Comparison of ENCODE assay signal across 10 mouse cellular contexts in the genomic region with DNA sequence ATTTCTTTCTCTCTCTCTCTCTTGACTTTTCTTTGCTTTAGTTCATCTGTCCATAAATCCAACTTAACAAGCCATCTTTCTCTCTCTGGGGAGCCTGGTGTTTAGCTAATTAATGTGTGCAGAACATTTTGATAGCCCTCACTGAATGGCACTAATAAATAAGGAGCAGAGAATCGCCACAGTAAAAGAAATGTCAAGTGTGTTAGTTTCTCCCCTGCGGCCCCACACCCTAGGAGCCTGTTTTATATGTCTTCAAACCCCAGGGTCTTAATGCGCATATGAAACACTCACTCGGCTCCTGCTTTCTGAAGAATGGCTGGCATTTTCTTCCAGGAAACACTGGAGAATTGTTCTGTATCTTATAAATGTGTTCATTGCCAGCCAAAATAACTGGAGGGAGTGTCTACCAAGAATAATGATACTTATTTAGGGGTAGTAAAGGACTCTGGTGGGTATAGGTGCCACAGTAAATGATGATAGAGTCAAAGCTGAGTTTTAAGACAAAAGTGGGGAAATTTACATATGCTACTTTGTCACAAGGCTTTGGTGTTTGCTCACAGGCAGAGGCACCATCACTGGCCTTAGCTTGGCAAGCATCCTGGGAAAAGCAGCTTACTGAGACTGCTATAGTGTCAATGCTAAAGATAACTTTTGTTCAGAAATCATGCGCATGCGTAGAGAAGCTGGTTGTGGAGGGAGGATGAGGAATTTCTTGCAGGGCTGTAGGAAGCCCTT.
DNase-seq lines count a peak whose midpoint lies in the region; ATAC-seq lines count a peak whose summit lies in the region.
"Had no signal": no experiment of that assay in that cellular context is flagged by ENCODE, and none has a peak within 500 bp of the region (broad histone marks: within the 10 kb centered on the region; RNA-seq: fewer than 3 reads in every experiment).

No protein-coding gene starts in this region.

- H3K4me3 ChIP-seq in embryonic facial prominence, embryonic 12.5 days: no peak overlapping the region
- H3K4me3 ChIP-seq in embryonic facial prominence, embryonic 10.5 days: no peak overlapping the region
- H3K4me3 ChIP-seq in limb, embryonic 10.5 days: no peak overlapping the region
- no peak overlapping the region for H3K4me3 ChIP-seq in neural tube, embryonic 15.5 days (replicated peaks)

- H3K27ac ChIP-seq in embryonic facial prominence, embryonic 12.5 days: peak overlapping the region; percentile 36; the same call in 1 of the 2 replicates
- H3K27ac ChIP-seq in embryonic facial prominence, embryonic 10.5 days (replicated peaks): no peak overlapping the region
- H3K27ac ChIP-seq in limb, embryonic 10.5 days: peak overlapping the region; percentile 66
- H3K27ac ChIP-seq in neural tube, embryonic 15.5 days (replicated peaks): peak overlapping the region; percentile 68

- no peak overlapping the region for H3K9ac ChIP-seq in embryonic facial prominence, embryonic 12.5 days
- no peak overlapping the region for H3K9ac ChIP-seq in neural tube, embryonic 15.5 days (replicated peaks)

- no peaks in the 10 kb centered on the region for H3K4me1 ChIP-seq in embryonic facial prominence, embryonic 12.5 days
- no peaks in the 10 kb centered on the region for H3K4me1 ChIP-seq in embryonic facial prominence, embryonic 10.5 days
- peaks cover 17% of the 10 kb centered on the region for H3K4me1 ChIP-seq in limb, embryonic 10.5 days
- peaks cover 8% of the 10 kb centered on the region for H3K4me1 ChIP-seq in neural tube, embryonic 15.5 days

- no peaks in the 10 kb centered on the region for H3K9me3 ChIP-seq in embryonic facial prominence, embryonic 12.5 days
- no peaks in the 10 kb centered on the region for H3K9me3 ChIP-seq in embryonic facial prominence, embryonic 10.5 days
- no peaks in the 10 kb centered on the region for H3K9me3 ChIP-seq in limb, embryonic 10.5 days (replicated peaks)
- no peaks in the 10 kb centered on the region for H3K9me3 ChIP-seq in neural tube, embryonic 15.5 days (replicated peaks)

- no peak for ATAC-seq in embryonic facial prominence, embryonic 12.5 days (ENCODE audit: insufficient number of reproducible peaks, insufficient read depth, low FRiP score, low TSS enrichment)
- ATAC-seq in neural tube, embryonic 15.5 days (ENCODE audit: low FRiP score): peak; percentile 89

- no peak for DNase-seq in embryonic facial prominence, embryonic 10.5 days (ENCODE audit: low spot score)
- peak; percentile 32 for DNase-seq in right cerebral cortex, adult 18-20 months
- DNase-seq in right cerebral cortex, postnatal 36 days (ENCODE audit: low spot score in 2 of 2): no peak
- peak; percentile 49 for DNase-seq in limb, embryonic 10.5 days (ENCODE audit: low spot score)
- no peak for DNase-seq in T-cell, adult 2 months (ENCODE audit: low spot score)
- DNase-seq in layer of hippocampus, adult 9-10 months (ENCODE audit: low spot score): no peak
- DNase-seq: cerebellum, adult 9-10 months had no signal

- no peak overlapping the region for H3K4me2 ChIP-seq in embryonic facial prominence, embryonic 12.5 days (replicated peaks)
- no peak overlapping the region for H3K4me2 ChIP-seq in neural tube, embryonic 15.5 days

- H3K36me3 ChIP-seq in embryonic facial prominence, embryonic 12.5 days: no peaks in the 10 kb centered on the region
- H3K36me3 ChIP-seq in embryonic facial prominence, embryonic 10.5 days (replicated peaks): no peaks in the 10 kb centered on the region
- H3K36me3 ChIP-seq in limb, embryonic 10.5 days: no peaks in the 10 kb centered on the region
- no peaks in the 10 kb centered on the region for H3K36me3 ChIP-seq in neural tube, embryonic 15.5 days
- H3K36me3 ChIP-seq: G1E had no signal

- no peaks in the 10 kb centered on the region for H3K27me3 ChIP-seq in embryonic facial prominence, embryonic 12.5 days
- no peaks in the 10 kb centered on the region for H3K27me3 ChIP-seq in embryonic facial prominence, embryonic 10.5 days (replicated peaks; ENCODE audit: low read depth, poor library complexity, severe bottlenecking)
- no peaks in the 10 kb centered on the region for H3K27me3 ChIP-seq in limb, embryonic 10.5 days (ENCODE audit: low read depth, poor library complexity, severe bottlenecking)
- H3K27me3 ChIP-seq in neural tube, embryonic 15.5 days (replicated peaks): no peaks in the 10 kb centered on the region

- 50% methylated on average over 6 of the region's 6 CpGs for whole genome bisulfite sequencing in embryonic facial prominence, embryonic 12.5 days
- WGBS in embryonic facial prominence, embryonic 10.5 days: 52% methylated on average over 6 of the region's 6 CpGs
- WGBS in limb, embryonic 10.5 days: 47% methylated on average over 6 of the region's 6 CpGs
- WGBS in neural tube, embryonic 15.5 days: 11% methylated on average over 6 of the region's 6 CpGs

Comparison
In these comparisons a context has a peak if more than half of its experiments do, and no peak if none do; other contexts are left out.
1. DNase-seq: peak in right cerebral cortex, adult 18-20 months (single experiment) and limb, embryonic 10.5 days (single experiment); none in embryonic facial prominence, embryonic 10.5 days (single experiment), right cerebral cortex, postnatal 36 days (0 of 2), T-cell, adult 2 months (single experiment) and layer of hippocampus, adult 9-10 months (single experiment).